Mouse (Mus musculus) cerebellum, adult 9-11 months (tissue): ENCODE results near the gene Stox2.

Source experiments
- DNase-seq: peaks from one replicate; pipeline ENCODE4 v3.0.0; 2022

Gene Stox2

DNA sequence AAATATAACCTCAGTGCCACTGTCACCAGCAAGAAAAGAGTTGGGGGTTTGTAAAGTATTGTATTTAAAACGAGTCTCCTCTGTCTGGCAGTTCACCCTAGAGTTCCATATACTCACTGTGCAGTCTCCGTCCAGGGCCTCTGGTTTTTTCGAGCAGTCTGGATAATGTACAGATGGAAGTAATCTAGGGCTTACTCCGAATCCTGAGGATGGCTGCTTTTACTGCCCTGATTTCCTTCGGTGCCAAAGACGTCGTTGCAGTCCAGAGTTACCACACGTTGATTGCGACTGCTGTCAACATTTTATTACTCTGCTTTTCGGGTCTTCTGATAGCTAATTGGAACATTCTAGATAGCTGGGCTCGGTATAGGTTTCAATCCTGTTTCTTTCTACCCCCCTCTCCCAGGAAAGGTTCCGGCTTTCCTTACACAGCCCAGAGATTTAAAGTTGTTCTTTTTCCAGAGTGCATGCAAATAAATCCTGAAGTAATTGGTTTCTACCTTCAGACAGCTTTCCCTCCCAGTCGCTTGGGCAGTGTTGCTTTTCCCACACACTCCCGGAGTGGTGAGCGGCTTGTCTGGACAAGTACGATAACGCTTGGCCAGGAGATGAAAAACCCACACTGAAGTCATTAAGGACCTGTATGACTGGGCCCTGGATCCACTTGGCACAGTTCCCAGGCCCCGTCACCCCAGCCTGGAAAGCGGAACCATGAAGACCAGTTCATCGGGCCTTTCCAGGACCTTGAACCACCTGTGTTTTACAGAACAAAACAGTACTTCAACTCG, 94.1 kb downstream of the Stox2 start:
- no peak for DNase-seq

DNA sequence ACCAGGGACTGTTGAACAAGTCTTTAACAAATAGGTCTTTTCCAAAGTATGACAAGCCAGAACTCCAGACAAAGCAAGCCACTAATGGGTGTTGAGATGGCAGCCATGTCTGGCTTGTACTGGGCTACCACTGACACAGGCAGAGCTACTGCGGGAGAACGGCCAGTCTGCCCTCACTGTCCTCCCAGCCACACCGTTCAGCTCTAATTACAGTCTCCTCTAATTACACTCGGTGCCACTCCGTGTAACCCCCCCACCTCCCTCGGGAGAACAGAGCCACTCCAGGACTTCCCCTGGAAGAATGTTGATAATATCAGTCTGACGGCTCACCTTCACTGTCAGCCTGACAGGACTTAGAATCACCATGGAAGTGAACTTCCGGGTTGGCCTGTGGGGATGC, 97.1 kb downstream of the Stox2 start:
- DNase-seq = no peak

DNA sequence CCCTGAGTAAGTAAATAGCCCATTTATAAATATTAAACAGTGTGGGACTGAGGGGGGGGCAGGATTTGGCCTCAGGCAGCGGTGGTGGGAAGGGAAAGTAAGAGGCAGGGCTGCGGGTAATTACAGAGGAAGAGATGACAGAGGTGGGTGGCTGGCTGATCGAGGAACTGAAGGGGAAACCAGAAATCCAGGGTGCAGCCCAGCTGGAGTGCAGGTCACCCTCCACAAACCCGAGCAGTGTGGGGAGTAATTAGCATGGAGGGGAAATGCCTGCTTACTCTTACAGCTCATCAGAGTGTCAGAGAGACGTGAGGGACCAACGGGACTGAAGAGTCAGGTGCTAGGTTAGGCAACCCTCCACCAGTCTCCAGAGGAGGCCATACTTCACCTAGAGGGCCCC, 98.4 kb downstream of the Stox2 start:
- no peak for DNase-seq

DNA sequence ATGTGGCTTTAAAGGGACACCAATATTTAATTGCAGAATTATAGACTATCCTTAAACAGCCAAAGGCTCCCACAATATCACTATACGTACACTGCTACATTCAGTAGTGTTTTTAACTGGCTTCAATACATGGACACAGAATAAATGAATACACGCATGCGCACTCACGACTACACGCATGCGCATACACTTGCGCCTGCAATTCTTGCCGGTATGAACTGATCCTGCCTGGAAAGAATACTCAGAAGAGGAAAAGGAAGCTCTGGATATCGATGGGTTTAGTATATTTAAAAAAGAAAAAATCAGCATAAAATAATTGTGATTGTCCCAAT, 100.4 kb downstream of the Stox2 start:
- DNase-seq = peak; percentile 21

DNA sequence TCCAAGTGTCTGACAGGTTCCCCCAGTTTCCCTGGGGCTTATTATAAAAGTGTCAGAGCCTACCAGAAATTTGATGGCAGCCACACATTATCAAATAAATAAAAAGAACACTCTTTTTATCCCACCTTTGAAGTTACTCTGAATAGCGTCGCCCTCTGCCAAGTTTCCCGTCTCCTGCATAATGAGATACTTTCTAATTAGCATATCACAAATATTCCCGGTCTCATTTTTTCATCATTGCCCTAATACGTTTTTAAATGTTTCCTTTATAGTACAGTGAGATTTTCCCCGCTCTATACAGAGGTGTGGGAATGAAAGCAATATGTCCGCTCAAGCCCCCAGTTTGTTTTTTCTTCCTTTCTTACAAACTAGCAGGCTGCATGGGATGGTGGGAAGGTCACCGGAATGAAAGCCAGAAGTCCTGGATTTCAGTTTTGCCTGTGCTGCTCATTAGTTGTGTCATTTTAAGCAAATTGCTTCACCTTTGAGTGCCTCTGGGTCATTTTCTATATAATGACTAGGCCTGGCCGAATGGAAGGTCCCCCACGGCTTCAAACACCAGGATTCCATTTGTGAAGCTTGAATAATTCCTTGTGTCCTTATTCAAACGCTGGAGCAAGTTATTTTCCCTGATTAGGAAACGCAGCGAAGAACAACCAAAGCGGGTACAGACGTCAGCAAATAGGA, 100.9 kb downstream of the Stox2 start:
- DNase-seq = no peak

DNA sequence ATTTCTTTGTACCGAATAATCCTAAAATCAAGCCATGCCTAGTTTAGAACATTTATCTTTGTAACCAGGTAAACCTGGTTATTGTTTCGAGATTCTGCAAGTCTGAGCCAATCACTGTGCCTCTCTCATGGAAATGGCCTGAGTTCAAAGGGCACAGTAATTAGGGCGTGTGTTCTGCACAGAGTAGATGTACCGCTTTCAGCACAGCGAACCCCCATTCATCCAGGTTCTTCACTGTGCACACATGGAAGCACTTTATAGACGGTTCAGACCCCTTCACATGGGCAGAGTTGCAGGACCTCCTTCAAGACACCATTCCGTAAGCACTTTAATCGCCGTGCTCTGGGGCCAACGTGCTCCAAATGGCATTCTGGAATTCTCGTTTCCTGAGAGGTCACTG, 104.7 kb downstream of the Stox2 start:
- no peak for DNase-seq

DNA sequence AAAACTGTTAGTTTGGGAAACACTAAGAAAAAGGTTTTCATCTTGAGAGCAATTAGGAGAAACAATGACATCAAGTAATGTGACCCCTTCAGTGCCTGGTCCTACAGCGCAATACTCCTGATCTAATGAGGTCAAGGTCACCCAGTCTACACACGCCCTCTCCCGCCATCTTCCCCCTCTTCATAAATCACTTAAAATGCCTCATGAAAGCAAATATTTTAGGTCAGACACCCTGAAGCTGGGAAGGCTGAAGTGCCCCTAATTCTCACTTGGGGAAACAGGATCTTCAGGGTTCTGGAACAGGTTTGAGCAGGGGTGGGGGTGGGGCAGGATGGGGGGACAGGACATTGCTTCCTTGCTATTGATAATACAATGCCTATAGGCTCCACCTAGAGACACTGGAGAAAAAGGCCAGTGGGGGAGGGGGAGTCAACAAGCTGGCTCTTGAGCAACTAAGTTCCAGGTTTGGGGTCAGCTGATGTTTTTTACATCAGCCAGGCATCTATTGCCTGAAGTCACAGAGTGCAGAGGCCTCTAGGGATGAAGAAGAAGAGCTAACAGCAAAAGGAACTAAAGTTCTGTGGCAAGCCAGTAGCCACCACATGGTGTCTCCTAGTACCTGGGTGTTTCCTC, 107.4 kb downstream of the Stox2 start:
- no peak for DNase-seq

DNA sequence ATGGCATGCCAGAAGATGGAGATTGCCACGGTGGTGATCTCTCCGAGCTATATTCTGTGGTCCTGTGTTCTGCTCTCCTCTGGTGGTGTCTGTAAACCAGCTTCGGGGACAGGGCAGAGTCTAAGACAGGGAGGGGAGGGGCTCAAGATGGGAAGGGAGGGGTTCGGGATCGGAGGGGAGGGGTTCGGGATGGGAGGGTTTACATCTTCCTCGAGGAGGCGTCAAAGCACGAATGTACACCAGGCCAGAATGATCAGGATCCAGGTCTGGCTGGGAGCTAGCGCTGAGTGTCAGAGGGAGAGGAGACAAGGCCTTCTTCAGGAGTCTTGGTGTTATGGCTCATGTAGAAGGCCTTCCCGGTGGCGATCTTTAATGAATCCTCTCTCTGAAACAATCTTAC, 109.7 kb downstream of the Stox2 start:
- no peak for DNase-seq

DNA sequence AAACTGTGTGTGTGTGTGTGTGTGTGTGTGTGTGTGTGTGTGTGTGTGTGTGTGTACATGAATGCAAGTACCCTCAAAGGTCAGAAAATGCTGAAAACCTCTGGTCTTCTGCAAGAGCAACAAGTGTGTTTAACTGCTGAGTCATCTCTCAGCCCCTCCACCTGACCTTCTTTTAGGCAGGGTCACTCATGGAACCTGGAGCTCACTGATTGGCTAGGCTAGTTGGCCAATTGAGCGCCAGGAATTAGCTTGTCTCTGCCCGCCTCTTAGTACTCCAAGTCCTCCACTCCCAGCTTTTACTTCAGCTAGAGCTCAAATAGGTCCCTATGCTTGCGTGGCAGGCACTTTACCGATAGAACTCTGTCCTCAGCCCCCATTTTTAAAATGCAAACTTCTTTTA, 110.2 kb downstream of the Stox2 start:
- no peak for DNase-seq

DNA sequence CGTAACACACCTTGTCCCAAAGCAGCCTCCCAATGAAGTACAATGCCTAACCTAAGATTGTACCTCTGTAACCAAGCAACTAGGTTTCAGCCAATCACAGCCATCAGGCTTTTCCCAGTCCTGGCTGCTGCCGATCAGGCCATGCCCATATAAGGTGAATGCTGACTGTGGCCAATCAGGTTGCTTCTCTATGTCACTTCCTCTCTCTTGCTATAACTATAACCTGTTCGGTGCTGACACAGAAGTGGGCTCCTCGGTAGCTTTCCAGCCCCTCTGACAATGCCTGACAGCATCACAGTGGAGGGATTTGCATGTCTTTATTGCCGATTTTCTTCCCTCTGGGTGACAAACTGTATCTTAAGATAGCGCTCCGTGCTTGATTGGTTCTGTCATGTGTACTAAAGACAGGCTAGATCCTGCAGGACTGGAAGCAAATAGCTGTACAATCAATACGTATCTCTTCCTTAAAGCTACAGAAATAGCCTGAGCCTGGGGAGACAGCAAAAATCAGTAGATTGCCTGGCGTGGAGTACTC, 111.9 kb downstream of the Stox2 start:
- DNase-seq = peak; percentile 81

DNA sequence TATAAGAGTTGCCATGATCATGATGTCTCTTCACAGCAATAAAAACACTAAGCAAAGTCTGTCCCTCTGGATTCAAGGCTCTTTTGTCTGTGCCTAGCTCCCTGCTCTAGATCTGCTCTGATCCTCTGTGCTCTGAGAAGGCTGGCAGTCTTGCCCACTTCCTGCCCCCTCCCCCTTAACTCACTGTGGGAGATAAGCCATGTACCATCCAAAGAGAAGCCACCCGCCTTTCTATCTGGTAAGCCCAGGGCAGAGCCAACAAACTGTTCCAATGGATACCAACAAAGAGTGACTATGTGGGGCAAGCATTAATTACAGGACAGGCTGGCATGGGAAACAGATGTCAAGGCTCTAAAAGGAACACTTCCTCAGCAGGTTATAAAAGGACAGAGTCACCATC, 113.2 kb downstream of the Stox2 start:
- DNase-seq = peak; percentile 24

DNA sequence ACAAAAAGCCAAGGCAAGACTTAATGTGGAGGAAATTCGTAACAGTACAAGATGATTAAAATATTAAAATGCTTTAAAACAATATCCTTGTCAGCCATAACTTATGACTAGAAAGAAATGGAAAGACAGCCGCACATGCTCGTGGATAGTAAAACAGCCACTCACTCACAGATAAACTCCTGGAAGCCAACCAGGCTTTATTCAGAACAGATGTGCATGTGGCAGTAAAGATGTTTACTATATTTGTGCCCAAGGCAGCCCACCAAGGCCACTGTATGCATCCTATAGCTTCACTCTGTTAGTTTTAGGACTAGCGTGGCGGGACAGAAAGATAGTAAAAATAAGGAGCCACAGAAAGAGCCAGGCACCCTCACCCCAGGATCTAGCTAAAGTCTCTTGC, 115.2 kb downstream of the Stox2 start:
- no peak for DNase-seq

DNA sequence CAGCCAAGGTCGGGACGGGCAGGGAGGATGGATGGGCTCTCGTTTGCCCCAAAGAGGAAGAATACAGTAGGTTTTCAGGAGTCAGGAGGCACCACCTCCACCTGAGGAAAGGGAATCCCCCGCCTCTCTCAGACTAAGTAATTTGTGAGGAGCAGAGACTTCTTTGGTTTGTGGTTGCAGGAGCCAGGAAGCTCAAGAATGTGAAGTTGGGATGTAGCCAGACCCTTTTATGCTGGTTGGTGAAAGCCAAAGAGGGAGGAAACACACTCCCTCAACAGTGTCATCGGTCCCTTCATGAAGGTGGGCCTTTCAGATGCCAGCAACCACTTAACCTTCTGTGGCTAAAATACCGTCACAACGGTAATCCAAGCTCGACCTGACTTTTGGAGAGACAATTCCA, 119.8 kb downstream of the Stox2 start:
- no peak for DNase-seq

DNA sequence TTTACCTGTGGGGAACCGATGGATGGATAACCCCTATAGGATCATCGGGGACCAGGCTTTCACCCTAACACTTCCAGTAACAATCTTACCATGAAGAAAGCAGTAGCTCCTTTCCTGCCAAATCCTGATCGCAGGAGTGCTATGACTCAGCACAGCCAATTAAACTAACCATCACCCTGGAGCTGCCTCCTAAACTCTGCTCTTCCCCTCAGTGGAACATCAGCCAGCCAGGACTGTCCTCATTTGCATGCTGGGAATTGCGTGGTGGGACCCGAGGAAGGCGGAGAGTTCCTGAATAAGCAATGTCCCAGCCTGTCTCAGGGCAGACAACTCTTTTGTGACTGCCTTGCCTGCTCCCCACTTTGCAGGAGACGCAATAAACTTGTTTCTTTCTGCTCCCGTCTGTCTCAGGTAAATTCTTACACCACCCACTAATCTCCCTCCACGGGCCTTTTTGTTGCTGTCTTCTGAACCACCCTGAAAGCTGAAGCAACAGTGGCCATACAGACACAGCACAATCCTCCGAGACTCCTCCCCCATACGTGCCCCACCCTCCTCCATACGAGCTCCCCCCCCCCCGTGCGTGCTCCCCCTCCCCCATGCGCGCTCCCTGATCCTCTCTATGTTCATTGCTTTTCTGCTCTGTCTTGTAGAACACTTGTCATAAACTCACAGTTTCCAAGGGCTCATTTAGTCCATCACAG, 121.9 kb downstream of the Stox2 start:
- DNase-seq = no peak

DNA sequence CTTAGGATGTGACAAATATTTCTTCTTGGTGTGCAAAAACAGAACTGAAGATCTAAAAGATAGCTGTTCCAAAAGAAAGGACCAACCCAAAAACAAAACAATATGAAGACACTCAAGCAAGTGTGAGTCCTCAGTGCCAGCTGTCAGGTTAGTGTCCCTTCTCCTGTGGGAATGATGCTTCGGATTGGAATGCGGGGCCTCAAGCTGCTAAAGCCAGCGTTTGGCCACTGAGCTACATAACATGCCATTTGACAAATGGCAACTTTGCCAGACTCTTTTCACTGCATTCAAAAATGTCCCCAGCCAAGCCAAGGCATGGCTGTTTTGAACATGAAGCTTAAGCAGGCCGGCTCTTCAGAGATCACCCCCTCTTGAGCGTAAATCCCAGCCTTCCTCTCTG, 124.9 kb downstream of the Stox2 start:
- no peak for DNase-seq

DNA sequence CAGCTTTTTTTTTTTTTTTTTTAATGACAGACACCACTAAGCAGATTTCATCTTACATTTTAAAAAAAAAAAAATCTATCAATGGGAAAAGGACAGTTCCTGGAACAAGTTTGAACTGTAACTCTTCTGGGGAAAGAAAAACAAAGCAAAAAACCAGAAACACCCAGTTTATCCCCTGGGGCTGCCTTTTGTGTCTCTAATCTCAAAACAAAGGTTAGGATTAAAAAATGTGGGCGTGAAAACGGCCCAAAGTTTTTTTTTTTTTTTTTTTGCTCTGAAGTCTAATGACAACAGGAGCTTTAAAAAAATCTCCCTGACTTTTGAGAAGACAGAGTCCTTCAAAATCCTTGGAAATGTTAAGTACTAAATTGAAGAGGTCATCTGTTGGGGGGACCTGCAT, 125.5 kb downstream of the Stox2 start:
- no peak for DNase-seq

DNA sequence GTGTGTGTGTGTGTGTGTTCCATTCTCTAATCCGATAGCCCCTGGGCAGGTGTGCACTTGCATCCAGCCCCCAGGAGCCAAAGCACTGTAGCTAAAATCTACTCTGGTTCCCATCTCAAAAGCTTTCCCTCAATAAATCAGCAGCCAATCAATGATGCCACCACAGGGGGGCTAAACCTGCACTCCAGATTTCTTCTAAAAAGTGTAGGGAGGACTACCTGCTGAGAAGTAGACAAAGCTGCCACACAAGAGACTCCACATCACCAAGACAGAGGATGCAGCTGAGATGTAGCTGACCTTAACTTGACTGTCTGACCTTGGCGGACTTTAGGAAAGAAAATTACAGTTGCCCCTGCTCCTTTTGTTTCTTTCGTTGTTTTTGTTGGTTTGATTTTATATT, 127.7 kb downstream of the Stox2 start:
- DNase-seq = no peak

DNA sequence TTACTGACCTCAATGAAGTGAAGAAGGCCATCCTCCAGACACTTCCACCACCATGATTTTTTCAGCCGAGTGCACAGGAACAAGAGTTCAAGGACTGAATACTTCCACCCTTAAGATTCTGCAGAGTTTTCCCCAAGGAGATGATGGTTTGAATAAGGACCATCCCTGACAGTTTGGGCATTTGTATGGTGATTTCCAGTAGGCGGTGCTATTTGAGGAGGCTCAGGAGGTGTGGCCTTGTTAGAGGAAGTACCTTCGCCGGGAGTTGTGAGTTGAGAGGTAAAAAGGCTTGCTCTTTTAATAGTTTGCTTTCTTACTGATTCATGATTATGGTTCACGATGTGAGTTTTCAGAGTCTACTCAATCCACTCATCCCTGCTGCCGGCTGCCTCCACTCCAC, 138.0 kb downstream of the Stox2 start:
- DNase-seq = no peak

DNA sequence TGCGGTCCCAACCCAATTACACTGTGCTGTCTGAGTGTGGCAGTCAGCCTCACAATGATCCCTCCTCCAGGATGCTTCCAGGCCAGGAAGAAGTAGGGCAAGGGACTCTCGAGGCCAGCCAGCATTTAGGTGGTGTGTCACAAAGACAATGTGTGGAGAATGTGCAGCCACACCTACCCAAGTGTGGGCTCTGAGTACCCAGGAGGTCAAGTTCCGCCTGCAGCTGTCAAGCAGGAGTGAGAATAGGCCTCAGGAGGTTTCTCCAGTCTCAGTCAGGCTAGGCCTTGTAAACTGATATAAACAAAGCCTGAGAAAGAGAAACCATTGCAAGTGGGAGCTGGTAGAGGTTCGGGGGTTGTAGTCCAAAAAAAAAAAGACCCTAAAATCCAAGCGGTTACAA, 139.8 kb downstream of the Stox2 start:
- DNase-seq = no peak

DNA sequence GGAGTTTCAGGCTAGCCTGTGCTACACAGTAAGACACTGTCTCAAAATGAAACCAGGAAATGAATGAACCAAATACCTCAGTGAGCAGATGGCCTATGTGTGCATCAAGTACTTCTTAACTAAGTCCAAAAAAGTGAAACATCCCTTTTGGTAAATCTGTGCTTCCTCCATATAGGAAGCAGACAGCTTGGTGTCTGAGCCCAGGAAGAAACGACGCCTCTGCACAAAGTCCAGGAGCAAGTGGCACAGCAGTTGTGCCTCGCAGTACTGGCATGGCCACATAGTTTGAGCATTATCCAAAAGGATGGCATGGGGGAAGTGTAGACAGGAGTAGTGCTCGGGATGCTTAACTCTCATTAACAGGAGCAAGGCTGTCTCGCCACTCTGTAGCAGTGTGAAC, 140.3 kb downstream of the Stox2 start:
- DNase-seq = no peak

DNA sequence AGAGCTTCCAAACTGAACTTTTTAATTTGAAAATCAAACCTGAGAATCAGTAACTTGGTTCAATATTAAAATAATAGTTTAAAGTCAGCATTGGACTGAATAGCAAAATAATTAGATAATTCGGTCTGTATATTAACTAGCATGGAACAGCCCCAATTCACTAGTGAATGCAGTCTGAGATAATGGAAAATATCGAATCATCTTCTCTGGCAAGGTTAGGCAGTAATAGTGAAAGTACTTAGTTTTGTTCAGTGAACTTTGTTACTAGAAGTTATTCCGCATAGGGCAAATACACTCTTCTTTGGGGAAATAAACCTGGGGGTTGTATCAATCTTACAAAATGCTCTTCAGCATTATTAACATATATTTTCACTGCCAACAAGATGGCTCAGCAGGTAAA, 147.7 kb downstream of the Stox2 start:
- no peak for DNase-seq

DNA sequence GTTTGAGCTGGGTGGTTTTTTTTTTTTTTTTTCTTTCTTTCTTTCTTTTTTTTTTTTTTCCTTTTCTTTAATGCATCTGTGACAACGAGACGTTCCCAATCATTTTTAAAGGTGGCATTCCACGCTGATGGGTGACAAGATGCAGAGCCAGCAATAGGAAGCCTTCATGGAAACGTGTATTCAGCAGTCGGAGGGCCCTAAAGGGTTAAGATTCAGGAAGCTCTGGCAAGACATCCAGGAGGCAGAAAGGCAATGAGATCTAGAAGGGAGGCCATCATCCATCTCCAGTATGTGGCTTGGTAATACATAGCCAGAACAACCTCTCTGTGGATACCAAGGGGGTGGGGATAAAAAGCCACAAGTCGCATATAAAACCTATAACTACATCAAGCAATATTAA, 156.5 kb downstream of the Stox2 start:
- DNase-seq = peak; percentile 47

DNA sequence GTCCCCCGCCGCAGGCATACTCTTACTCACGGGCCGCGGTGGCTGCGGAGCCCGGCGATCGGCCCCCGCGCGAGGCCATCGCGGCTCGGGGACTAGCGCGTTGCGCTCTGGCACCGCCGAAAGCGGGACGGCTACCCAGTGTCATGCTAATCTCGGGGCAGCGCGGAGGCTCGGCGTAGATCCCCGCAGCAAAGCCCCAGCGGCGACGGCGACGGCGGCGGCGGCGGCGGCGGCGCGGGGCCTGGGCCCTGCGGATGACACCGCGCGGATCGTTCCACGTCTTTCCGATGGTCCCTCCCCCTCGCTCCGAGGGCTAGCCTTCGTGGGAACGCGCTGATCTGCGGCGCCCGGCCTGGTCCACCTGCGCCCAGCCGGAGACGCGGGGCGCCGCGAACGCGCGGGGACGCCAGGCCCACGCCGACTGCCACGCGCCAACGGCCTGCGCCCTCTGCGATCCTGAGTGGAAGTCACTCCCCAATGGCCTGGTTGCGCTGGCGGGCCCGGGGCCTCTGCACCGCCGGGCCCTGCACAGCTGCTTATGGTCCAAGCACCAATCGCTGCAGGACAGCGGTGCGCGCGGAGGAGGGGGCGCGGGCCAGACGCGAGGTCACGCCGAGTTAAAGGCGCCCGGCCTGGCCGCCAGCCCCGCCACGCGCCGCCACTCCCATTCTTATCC, 157.2 kb downstream of the Stox2 start:
- DNase-seq = peak; percentile 77
